Mouse (Mus musculus) left cerebral cortex, adult 6 months (tissue): ENCODE results near the gene Gstp1. TPM values are rescaled to one million over a fixed set of nuclear protein-coding genes. Genes with fewer than 3 reads are reported as not detected.

ENCODE experiments used
- long read RNA-seq, 2 experiments: library from polyadenylated mRNA; unstranded; transcript quantifications; one replicate each; pipeline ENCODE4 v2.0.0; 2019 to 2020
- polyA plus RNA-seq: library from polyadenylated mRNA; unstranded; fragments of <200 nt; fragmentation: Nextera tagmentation; gene quantifications from 2 replicates; pipeline ENCODE4 v1.2.3, GENCODE M21; 2021

Gstp1 gene
- polyA plus RNA-seq, result 1,005 and 1,067 TPM in 2 replicates
- long read RNA-seq, experiment 1, transcript Gstp1-201 (7 exons, 821 nt), result major isoform, 171 of 191 reads
- long read RNA-seq, experiment 1, partial matches to known transcripts, result 14 of 191 reads
- long read RNA-seq, experiment 1, other reads (novel, unspliced or antisense), result 4 of 191 reads
- long read RNA-seq, experiment 2, transcript Gstp1-201 (7 exons, 821 nt), result major isoform, 556 of 606 reads
- long read RNA-seq, experiment 2, partial matches to known transcripts, result 40 of 606 reads
- long read RNA-seq, experiment 2, other reads (novel, unspliced or antisense), result 5 of 606 reads

DNA sequence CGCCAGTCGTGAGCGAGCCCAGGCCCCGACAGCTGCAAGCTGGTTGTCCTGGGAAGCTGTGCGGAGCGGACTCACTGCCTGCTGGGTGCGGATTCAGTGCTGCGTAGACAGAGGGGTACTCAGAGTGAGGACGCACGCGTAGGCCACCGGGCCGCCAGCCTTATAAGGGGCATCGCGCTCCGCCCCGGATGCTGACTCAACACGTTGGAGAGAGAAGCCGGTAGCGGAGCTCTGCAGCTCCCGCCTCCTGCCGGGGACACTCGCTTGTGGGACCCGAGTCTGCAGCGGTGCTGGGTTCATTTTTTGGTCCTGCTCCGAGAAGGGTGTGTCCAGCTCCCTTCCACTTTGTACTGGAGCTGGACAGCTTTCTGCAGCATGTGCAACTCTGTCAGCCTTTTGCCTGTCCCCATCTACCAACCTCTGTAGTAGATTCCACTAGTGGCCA, at the start of gene Gstp1:
TSS of gene Gstp1 (minus strand) at position 198 of the 445 bp plus-strand sequence.

DNA sequence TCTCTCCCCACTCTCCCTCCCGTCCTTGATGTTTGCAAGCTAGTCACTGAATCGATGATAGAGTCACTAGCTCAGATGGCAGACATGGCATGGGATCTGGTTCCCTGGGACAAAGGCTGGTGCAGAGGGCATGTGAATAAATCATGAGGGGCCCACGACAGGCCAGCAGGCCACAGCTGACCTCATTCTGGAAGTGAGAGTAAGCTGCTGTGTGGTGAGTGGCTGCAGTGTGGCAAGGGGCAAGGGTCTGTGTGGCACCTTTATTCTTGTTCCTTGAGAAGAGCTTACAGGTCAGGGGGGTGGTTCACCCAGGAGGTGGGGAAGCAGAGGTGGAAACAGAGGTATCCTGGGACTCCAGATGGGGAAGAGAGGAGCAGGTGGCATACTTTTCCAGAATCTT, 43.6 kb upstream of the Gstp1 start, which contains the start of gene Cabp2:
TSS of gene Cabp2 (plus strand) at position 185 of the 400 bp plus-strand sequence.

DNA sequence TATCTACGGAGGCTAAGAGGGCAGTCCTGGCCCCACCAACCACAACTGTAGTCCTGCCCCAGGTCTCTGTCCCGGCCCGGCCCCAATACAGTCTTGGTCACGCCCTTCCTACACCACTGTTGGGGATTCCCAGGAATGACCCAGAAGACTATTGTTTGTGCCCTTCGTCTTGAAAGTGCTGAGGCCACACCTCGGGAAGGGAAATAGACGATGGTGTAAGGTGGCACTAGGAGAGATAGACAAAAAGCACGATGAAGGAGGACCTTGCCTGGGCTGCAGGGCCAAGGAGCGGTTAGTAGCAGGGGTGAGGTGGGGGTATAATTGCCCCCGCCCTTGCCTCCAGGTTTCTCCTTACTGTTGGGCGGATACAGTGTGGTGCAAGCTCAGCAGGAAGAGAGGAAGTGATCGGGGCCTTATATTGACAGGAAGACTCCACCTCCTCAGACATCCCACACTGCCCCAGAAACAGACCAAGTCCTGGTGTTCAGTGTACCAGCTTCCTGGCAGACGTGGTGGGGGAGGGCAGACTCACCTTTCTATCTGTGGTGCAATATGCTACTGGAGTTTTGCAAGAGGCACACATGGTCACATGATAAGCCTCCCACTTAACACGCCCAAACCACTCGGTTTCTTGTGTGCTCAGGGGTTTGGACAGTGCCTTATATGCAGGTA, 21.4 kb upstream of the Gstp1 start, which contains the start of gene Gstp3:
TSS of gene Gstp3 (minus strand) at position 501 of the 672 bp plus-strand sequence.

DNA sequence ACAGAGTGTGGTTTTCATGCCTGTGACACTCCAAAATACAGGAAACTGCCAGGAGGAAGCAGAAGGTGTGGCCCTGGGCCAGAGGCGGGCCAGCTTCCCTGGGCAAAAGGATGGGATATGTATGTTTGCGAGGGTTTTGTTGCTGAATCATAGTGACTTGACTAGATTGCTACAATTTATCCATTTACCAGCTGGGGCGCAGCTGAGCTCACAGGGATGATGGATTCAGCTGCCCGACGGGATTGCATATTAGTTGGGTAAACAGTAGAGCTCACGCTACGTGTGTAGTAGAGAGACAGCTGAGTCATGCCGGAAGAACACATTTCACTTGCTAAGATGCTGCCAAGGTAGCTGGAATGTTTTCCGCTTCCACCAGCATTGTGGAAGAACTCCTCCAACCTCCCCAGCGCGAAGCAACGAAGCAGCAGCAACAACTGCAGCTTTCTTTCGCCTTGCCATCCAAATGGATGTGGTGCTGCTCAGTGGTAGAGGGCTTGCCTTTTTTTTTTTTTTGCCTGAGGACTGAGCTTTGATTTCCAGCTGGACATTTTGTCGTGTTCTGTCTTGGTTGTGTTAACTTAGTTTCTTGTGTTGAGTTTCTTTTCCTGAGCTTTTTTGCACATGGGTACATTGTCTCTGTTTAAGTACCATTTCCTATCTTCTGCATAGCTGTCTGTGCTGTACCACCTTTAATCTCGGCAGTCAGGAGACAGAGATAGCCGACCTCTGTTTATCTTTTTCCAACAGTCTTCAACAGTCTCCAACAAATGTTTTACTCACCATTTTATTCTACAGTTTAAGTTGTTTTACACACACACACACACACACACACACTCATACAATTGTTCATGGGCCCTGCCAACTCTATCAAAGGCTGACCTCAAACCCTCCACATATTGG, 8.4 kb upstream of the Gstp1 start, which contains the start of gene Gstp2:
TSS of gene Gstp2 (minus strand) at position 58 of the 900 bp plus-strand sequence.

DNA sequence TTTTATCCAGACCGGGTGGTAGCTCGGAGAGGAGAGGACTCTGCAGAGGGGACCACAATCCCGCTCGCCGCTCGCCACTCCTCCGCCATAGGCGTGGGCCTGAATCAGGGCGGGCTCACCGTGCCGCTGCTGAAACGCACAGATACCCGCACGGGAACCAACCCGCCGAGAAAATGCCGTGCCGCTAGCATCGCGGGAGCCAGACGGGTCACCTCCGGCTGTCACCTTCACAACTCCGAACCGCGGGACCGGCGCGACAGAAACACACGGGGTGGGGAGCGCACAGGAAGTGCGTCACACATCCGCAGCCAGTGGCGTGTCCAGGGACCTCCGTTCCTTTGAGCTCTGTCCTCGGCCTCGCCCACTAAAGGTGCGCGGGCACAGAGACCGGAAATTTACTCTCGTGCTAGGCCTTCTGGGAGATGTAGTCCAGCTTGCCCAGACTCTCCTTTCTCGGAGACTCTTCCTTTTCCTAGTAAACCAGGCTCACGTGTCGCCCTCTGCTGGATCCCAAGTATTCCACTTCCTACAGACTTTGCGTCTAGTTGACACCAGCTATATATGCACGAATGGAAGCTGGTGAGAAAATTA, 25.3 kb downstream of the Gstp1 start, which contains the start of gene Ndufv1:
TSS of gene Ndufv1 (minus strand) at position 375 of the 591 bp plus-strand sequence.

DNA sequence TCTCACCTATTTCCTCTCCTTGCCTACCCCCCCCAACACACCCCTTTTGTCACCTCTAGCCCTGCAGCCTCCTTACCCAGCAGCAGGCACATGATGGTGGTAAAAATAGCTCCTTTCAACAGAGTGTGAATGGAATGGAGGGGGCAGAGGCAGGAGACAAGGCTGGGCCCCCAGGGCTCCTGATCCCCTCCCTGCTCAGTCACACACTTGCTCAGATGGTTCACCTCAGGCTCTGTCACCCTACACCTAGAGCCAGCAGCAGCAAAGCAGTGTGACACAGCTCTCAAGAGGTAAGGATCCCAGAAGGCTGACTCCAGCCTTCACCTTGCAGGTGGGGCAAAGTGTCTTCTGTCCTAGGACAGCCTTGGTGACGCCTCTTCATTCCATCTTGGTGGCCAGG, 34.7 kb downstream of the Gstp1 start, which contains the start of gene Doc2g:
TSS of gene Doc2g (plus strand) at position 202 of the 400 bp plus-strand sequence.

DNA sequence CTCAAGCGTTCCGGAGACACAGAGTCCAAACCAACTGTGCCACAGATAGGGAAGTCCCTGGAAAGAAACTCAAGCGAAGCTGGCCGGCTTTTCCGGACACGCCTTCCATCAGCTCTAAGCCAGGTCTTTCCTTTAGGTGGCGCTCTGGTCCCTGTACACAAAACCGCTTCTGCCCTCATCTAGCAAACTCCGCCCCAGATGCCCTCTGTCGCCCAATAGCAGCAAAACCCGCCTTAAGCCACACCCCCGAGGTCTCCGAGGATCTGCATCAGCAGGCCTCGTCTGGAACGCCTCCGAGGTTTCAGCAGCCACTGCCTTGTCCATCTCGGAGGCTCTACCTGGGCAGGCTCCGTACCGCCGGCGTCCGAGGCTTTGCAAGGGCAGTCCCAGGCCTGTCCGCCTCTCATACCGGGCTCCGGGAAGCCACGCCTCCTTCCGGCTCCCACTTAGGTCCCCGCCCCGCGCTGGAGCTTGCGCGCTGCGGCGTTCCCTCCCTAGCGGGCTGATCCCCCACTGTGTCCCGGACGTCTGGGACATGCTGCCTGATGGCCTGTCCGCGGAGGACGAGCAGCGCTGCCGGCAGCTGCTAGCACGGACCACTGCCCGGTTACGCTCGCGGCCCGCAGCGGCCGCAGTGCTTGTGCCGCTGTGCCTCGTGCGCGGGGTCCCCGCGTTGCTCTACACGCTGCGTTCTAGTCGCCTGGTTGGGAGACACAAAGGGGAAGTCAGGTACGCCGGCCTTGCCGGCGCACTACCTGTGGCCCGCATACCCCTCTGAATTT, 37.5 kb downstream of the Gstp1 start, which contains the start of the genes Nudt8 and Gm49405:
TSS of gene Nudt8 (plus strand) at position 462 of the 782 bp plus-strand sequence.
TSS of gene Gm49405 (plus strand) at position 508 of the 782 bp plus-strand sequence.

DNA sequence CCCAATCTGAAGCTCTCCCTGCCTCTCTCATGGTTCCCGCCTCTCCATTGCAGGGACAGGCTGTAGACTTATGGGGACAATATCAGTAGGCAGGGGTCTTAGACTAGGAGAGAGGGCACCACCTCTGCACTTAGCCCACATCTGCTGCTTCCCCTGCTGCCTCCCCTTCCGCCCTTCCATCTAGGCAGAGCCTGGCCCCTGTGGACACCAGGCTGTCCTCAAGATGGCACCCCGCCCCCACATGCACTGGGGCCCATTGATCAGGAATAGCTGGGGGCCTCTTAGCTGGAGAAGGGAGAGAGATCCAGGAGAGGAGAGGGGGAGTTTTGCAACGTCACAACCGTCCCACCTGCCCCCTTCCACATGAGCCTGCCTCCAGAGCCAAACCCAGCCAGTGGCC, 45.4 kb downstream of the Gstp1 start, which contains the start of gene Tbx10:
TSS of gene Tbx10 (plus strand) at position 337 of the 400 bp plus-strand sequence.

DNA sequence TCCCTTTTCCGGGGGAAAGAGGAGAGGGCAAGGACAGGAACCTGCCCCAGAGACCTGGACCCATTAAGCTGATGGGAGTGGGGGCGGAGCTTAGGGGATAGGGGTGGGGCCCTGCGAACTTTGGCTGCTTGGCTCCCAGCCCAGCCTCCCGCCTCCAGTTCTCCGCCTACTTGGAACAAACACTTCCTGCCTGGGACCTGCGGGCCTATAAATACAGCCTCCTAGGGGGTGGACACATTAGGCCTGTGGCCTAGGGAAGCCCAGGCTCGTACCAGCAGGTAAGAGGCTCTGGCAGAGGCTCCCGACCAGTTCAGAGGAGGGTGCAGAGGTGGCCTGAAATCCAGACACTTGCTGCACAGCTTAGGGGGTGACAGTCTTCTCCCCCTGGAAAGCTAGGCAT, 51.5 kb downstream of the Gstp1 start, which contains the start of gene Acy3:
TSS of gene Acy3 (plus strand) at position 237 of the 400 bp plus-strand sequence.

Other genes with a start within 250 kb of the Gstp1 start
- 15.9 and 22.7 TPM in 2 replicates for gene Chka, start 186.2 kb downstream of the Gstp1 start, polyA plus RNA-seq
- gene Tcirg1, start 130.9 kb downstream of the Gstp1 start, polyA plus RNA-seq, result 3.1 and 3.9 TPM in 2 replicates
- 579 and 589 TPM in 2 replicates for gene Ndufs8, start 125.2 kb downstream of the Gstp1 start, polyA plus RNA-seq
- gene Aldh3b1, start 108.2 kb downstream of the Gstp1 start, polyA plus RNA-seq, result 6.4 and 6.9 TPM in 2 replicates
- 20.5 and 23.3 TPM in 2 replicates for gene Unc93b1, start 102.8 kb downstream of the Gstp1 start, polyA plus RNA-seq
- gene Aldh3b3, start 79.3 kb downstream of the Gstp1 start, polyA plus RNA-seq, result 0.13 TPM in 1 of 2 replicates, not detected in the other
- gene Aldh3b2, start 65.7 kb downstream of the Gstp1 start, polyA plus RNA-seq, result 2.0 and 2.7 TPM in 2 replicates
- 3.2 and 3.9 TPM in 2 replicates for gene Acy3, start 51.4 kb downstream of the Gstp1 start, polyA plus RNA-seq
- not detected in 2 replicates for gene Tbx10, start 45.2 kb downstream of the Gstp1 start, polyA plus RNA-seq
- gene Nudt8, start 37.4 kb downstream of the Gstp1 start, polyA plus RNA-seq, result 21.4 and 23.0 TPM in 2 replicates
- 0.13 and 0.21 TPM in 2 replicates for gene Gm49405, start 37.4 kb downstream of the Gstp1 start, polyA plus RNA-seq
- 2.1 and 3.3 TPM in 2 replicates for gene Doc2g, start 34.7 kb downstream of the Gstp1 start, polyA plus RNA-seq
- gene Ndufv1, start 25.2 kb downstream of the Gstp1 start, polyA plus RNA-seq, result 400 and 516 TPM in 2 replicates
- 2.2 and 7.2 TPM in 2 replicates for gene Gstp2, start 8.0 kb upstream of the Gstp1 start, polyA plus RNA-seq
- not detected in 2 replicates for gene Gstp3, start 21.6 kb upstream of the Gstp1 start, polyA plus RNA-seq
- gene Cabp2, start 43.6 kb upstream of the Gstp1 start, polyA plus RNA-seq, result not detected in 2 replicates
- 52.6 and 68.9 TPM in 2 replicates for gene Cdk2ap2, start 59.2 kb upstream of the Gstp1 start, polyA plus RNA-seq
- 53.9 and 65.8 TPM in 2 replicates for gene Pitpnm1, start 62.0 kb upstream of the Gstp1 start, polyA plus RNA-seq
- 168 and 240 TPM in 2 replicates for gene Aip, start 87.9 kb upstream of the Gstp1 start, polyA plus RNA-seq
- not detected in 2 replicates for gene Gpr152, start 101.8 kb upstream of the Gstp1 start, polyA plus RNA-seq
- 0.06 and 0.11 TPM in 2 replicates for gene Cabp4, start 106.0 kb upstream of the Gstp1 start, polyA plus RNA-seq
- gene Coro1b, start 110.6 kb upstream of the Gstp1 start, polyA plus RNA-seq, result 87.0 and 103 TPM in 2 replicates
- 0.72 and 1.4 TPM in 2 replicates for gene Ptprcap, start 115.6 kb upstream of the Gstp1 start, polyA plus RNA-seq
- gene Rps6kb2, start 125.4 kb upstream of the Gstp1 start, polyA plus RNA-seq, result 11.8 and 16.7 TPM in 2 replicates
- gene Carns1, start 137.5 kb upstream of the Gstp1 start, polyA plus RNA-seq, result 4.2 and 4.3 TPM in 2 replicates
- gene Tbc1d10c, start 153.3 kb upstream of the Gstp1 start, polyA plus RNA-seq, result 0.51 and 0.69 TPM in 2 replicates
- 387 and 460 TPM in 2 replicates for gene Ppp1ca, start 154.1 kb upstream of the Gstp1 start, polyA plus RNA-seq
- 6.8 and 7.0 TPM in 2 replicates for gene Rad9a, start 163.7 kb upstream of the Gstp1 start, polyA plus RNA-seq
- 0.19 and 0.76 TPM in 2 replicates for gene Clcf1, start 176.3 kb upstream of the Gstp1 start, polyA plus RNA-seq
- gene AC109138.7, start 176.4 kb upstream of the Gstp1 start, polyA plus RNA-seq, result not detected in 2 replicates
- 31.3 and 44.7 TPM in 2 replicates for gene Pold4, start 193.9 kb upstream of the Gstp1 start, polyA plus RNA-seq
- 5.3 and 7.5 TPM in 2 replicates for gene Ssh3, start 231.2 kb upstream of the Gstp1 start, polyA plus RNA-seq
- 54.6 and 59.2 TPM in 2 replicates for gene Ankrd13d, start 245.2 kb upstream of the Gstp1 start, polyA plus RNA-seq